Mouse (Mus musculus): ENCODE results near the gene Acr. TPM values are rescaled to one million over a fixed set of nuclear protein-coding genes. Genes with fewer than 3 reads are reported as not detected.
A peak's percentile ranks its signal among the peaks of the same experiment; 100 is the strongest.

Gene Acr
- total RNA-seq (2021) (under 1 TPM in 1 of 2 experiments, not detected in 1; 0.57 TPM), polyA plus RNA-seq (2012; rRNA removed) (1.4 and 1.6 TPM in 2 replicates)
- long read RNA-seq = 0 reads

DNA sequence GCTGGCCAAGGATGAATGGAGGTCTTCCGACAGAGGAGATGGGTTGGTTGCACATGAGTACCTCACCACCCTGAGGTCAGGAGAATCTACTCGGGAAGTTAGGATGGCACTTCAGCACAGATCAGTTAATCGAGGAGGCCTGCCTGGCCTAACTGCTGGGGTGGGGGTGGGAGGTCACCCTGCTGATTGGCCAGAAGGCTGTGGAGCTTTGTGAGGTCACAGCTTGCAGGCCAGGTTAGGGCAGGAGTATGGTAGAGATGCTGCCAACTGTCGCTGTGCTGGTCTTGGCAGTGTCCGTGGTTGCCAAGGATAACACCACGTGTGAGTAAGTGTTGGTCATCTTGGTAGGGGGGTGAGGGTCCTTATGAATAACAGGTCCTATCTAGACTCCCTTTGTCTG is at the start of gene Acr:
Gene Acr (plus strand): TSS at position 213 of the 400 bp plus-strand sequence.
- H3K4me1 ChIP-seq (ENCODE audit: control insufficient read depth, insufficient read depth, low read length) = no peaks in the 10 kb centered on the region
- no peak within 1 kb of the TSS for H3K9ac ChIP-seq (ENCODE audit: low read depth, low read length)
- no peak for DNase-seq
- intact Hi-C loops (cut with DNase I) = no loop called here
- no peaks in the 10 kb centered on the region for H3K79me2 ChIP-seq (replicated peaks; ENCODE audit: control insufficient read depth, insufficient read depth, low read length)
- no peak for TF ChIP-seq EP300 (IDR thresholded peaks at IDR 0.05; ENCODE audit: insufficient read depth, low read depth, low read length)
- H3K4me3 ChIP-seq = no peak within 1 kb of the TSS
- 79% methylated on average over 6 of the region's 6 CpGs for WGBS
- H3K27me3 ChIP-seq (ENCODE audit: control insufficient read depth, insufficient read depth, low read length) = no peaks in the 10 kb centered on the region; the same call in 1 of the 2 replicates
- no peak within 1 kb of the TSS for H3K27ac ChIP-seq
- H3K36me3 ChIP-seq (ENCODE audit: control insufficient read depth, insufficient read depth, low read length) = no peaks in the 10 kb centered on the region

DNA sequence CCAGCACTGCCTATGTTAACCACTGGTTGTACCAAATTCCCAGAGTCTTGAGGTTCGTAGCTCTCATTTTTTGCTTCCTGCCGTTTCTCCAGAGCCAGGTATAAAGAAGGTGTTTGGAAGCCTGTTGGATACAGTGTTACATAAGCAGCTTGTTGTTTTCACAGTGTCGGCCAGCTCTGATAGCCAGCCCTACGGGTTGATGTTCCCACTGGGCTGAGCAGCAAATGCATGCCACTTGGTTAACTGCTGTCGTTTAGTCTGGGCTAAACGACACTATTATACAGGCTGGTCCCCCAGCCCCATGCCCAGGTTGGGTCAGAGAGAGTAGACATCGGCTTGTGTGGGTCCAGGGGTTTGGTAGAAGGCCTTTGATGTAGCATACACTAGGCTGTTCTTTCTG is 46.2 kb upstream of the Acr start:
- Histone ChIP-seq H3K79me2 (replicated peaks; ENCODE audit: control insufficient read depth, insufficient read depth, low read length) (no peaks in the 10 kb centered on the region), H3K27me3 (ENCODE audit: control insufficient read depth, insufficient read depth, low read length) (no peaks in the 10 kb centered on the region; the same call in 1 of the 2 replicates), H3K4me3 (no peak overlapping the region), H3K27ac (no peak overlapping the region), H3K9ac (ENCODE audit: low read depth, low read length) (no peak overlapping the region), H3K36me3 (ENCODE audit: control insufficient read depth, insufficient read depth, low read length) (peaks cover 24% of the 10 kb centered on the region), H3K4me1 (ENCODE audit: control insufficient read depth, insufficient read depth, low read length) (peaks cover 3% of the 10 kb centered on the region)
- intact Hi-C loops (cut with DNase I) = loop anchor here (2.0 kb wide), 1 partner anchor 21 kb away; no protein-coding TSS in a partner anchor
- no peak for DNase-seq
- WGBS = 55% methylated on average over 7 of the region's 7 CpGs
- TF ChIP-seq POLR2A (IDR thresholded peaks at IDR 0.05; ENCODE audit: insufficient read depth, low read depth, low read length) (no peak), EP300 (IDR thresholded peaks at IDR 0.05; ENCODE audit: insufficient read depth, low read depth, low read length) (no peak), CTCF (IDR thresholded peaks at IDR 0.05) (no peak)

DNA sequence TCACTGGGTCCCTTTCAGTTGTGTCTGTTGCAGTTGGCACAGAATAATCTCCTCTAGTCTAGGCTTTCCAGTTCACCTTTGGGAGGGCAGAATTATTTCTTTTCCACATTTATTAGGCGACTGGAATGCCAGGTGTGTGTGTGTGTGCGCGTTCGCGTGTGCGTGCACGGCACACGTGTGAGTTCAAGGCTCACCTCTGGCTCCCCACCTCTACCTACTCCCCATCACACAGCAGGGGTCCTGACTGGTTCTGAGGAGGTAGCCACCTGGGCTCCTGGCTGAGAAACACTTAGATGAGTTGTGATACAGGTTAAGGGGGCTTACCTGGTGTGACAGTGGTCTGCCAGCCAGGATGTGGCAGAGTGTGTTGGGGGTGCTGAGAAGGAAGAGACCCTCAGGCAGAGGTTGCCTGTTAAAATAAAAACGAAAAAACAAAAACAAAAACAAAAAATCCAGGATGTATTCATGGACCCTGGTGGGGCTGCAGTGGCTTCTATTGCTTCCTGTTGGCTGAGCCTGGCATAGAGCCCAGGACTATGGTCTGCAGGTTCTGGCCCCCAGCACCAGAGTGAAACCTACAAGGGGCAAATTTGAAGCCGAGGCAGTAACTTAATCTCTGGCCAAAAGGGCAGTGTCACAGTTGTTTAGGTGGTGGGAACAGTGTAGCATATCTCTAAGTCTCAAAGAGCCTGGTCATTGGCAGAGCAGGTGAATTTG is 45.4 kb upstream of the Acr start:
- Histone ChIP-seq H3K4me3 (no peak overlapping the region), H3K27ac (no peak overlapping the region), H3K4me1 (ENCODE audit: control insufficient read depth, insufficient read depth, low read length) (peaks cover 3% of the 10 kb centered on the region), H3K36me3 (ENCODE audit: control insufficient read depth, insufficient read depth, low read length) (peaks cover 18% of the 10 kb centered on the region), H3K27me3 (ENCODE audit: control insufficient read depth, insufficient read depth, low read length) (no peaks in the 10 kb centered on the region; the same call in 1 of the 2 replicates), H3K79me2 (replicated peaks; ENCODE audit: control insufficient read depth, insufficient read depth, low read length) (no peaks in the 10 kb centered on the region), H3K9ac (ENCODE audit: low read depth, low read length) (no peak overlapping the region)
- TF ChIP-seq CTCF (IDR thresholded peaks at IDR 0.05) (no peak), EP300 (IDR thresholded peaks at IDR 0.05; ENCODE audit: insufficient read depth, low read depth, low read length) (no peak), POLR2A (IDR thresholded peaks at IDR 0.05; ENCODE audit: insufficient read depth, low read depth, low read length) (no peak)
- no peak for DNase-seq
- WGBS = 79% methylated on average over 10 of the region's 10 CpGs
- intact Hi-C loops (cut with DNase I) = no loop called here

DNA sequence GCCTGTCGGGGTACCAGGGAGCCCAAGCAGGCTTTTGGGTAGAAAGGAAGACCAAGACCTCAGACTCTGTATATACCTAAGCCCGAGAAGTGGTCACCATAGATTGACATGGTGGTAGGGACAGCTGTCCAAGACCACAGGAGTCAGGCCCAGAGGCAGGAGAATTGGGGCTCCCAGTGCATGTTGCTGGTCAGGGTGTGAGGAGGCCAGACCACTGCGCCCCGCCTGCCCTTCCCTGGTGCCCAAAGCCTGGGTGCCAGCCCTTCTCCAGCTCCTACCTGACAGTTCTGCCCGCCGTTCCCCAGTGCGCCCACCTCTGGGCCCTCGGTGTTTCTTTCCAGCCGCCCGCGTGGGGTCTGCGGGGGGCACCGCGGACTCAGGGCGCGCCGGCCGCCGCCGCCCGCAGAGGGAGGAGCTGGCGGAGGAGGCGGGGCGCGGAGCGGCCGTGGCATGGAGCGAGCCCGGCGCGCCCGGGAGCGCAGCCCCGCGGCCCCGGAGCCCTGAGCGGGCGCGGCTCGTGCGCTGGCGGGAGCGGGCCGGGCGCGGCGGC is 44.8 kb upstream of the Acr start:
- Histone ChIP-seq H3K27me3 (ENCODE audit: control insufficient read depth, insufficient read depth, low read length) (no peaks in the 10 kb centered on the region; the same call in 1 of the 2 replicates), H3K4me1 (ENCODE audit: control insufficient read depth, insufficient read depth, low read length) (peaks cover 3% of the 10 kb centered on the region), H3K79me2 (replicated peaks; ENCODE audit: control insufficient read depth, insufficient read depth, low read length) (no peaks in the 10 kb centered on the region), H3K4me3 (no peak overlapping the region; the same call in 1 of the 2 replicates), H3K27ac (no peak overlapping the region), H3K36me3 (ENCODE audit: control insufficient read depth, insufficient read depth, low read length) (peaks cover 13% of the 10 kb centered on the region), H3K9ac (ENCODE audit: low read depth, low read length) (no peak overlapping the region)
- intact Hi-C loops (cut with DNase I) = no loop called here
- peak in 1 of 2 experiments; percentile 30 for DNase-seq
- no peak for TF ChIP-seq POLR2A (IDR thresholded peaks at IDR 0.05; ENCODE audit: insufficient read depth, low read depth, low read length)
- TF ChIP-seq EP300 (IDR thresholded peaks at IDR 0.05; ENCODE audit: insufficient read depth, low read depth, low read length) = no peak
- no peak for TF ChIP-seq CTCF (IDR thresholded peaks at IDR 0.05)
- 62% methylated on average over 47 of the region's 47 CpGs for WGBS

DNA sequence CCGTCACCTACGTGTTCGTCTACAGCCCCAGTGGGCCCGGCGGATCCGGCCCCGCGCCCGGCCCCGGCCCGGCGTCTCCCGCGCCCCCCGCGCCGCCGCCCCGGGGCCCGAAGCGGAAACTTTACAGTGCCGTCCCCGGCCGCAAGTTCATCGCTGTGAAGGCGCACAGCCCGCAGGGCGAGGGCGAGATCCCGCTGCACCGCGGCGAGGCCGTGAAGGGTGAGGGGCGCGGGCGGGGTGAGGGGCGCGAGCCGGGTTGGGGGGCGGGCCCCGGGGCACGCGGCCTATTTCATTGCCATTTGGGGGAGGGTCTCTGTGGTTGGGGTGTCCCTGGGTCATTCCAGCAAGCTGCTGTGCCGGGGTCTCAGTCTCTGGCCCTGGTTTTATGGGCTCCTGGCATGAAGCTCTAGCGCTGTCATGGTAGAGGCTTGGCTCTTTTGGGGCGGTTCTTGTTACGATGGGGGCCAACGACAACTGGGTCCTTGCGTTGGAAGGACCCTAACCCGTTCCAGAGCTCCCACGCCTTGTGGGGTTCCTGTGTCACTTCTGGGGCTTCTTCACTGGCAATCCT is 44.0 kb upstream of the Acr start:
- Histone ChIP-seq H3K4me3 (no peak overlapping the region; the same call in 1 of the 2 replicates), H3K9ac (ENCODE audit: low read depth, low read length) (no peak overlapping the region), H3K79me2 (replicated peaks; ENCODE audit: control insufficient read depth, insufficient read depth, low read length) (no peaks in the 10 kb centered on the region), H3K27me3 (ENCODE audit: control insufficient read depth, insufficient read depth, low read length) (no peaks in the 10 kb centered on the region; the same call in 1 of the 2 replicates), H3K36me3 (ENCODE audit: control insufficient read depth, insufficient read depth, low read length) (peaks cover 11% of the 10 kb centered on the region), H3K4me1 (ENCODE audit: control insufficient read depth, insufficient read depth, low read length) (peaks cover 3% of the 10 kb centered on the region), H3K27ac (no peak overlapping the region)
- no peak for DNase-seq
- intact Hi-C loops (cut with DNase I) = no loop called here
- TF ChIP-seq CTCF (IDR thresholded peaks at IDR 0.05) = no peak
- TF ChIP-seq POLR2A (IDR thresholded peaks at IDR 0.05; ENCODE audit: insufficient read depth, low read depth, low read length) = no peak
- no peak for TF ChIP-seq EP300 (IDR thresholded peaks at IDR 0.05; ENCODE audit: insufficient read depth, low read depth, low read length)
- 58% methylated on average over 52 of the region's 52 CpGs for WGBS

Measured in heart, adult 2 months (tissue).